Mouse (Mus musculus) embryonic fibroblast, embryonic 13.5 days (primary cell): ENCODE results near the gene Bach2.

Source experiments
- CTCF ChIP-seq: IDR thresholded peaks from 2 replicates; pipeline ENCODE4 v1.5.1; 2011; ENCODE audit warnings: mild to moderate bottlenecking, control low read depth, low read length, moderate library complexity, borderline replicate concordance; ENCODE audit not compliant: insufficient read depth
- POLR2A ChIP-seq: IDR thresholded peaks from 2 replicates; pipeline ENCODE4 v1.6.1; 2011; ENCODE audit warnings: low read depth, mild to moderate bottlenecking, control low read depth, low read length, moderate library complexity

DNA sequence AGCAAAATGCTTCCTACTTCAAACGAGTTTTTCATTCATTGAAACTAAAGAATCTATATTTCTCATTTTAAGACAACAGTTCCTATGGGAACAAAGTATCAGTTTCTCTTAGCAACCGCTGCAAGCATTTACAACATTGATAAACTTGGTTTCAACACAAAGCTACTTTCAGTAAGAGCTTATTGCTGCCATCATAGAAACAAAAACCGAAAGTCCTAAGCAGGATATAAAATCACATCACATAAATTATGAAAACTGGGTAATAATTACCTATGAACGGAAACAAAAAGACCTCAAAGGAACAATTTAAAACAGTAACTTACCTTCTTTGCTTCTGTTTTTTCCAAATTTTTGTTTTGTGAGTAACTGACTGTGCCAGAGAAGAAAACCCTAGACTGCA lies 22.1 kb upstream of the Bach2 start:
- TF ChIP-seq POLR2A = no peak
- no peak for TF ChIP-seq CTCF
